Mouse (Mus musculus) thymus, postnatal 4 days (tissue): ENCODE measurements at regions not wholly inside any gene's neighbourhood (a gene's known extent, or its start where the extent isn't known, plus 50 kb on each side); places are given as distances from the start of the nearest gene placed in this dataset.

Experiments
- DNase-seq: peaks from one replicate; pipeline ENCODE4 v3.0.0; 2021

GRCm38 (mm10) chr11:19475068-19475786 is 448.9 kb upstream of the Spred2 start:
- no peak for DNase-seq

- no peak for DNase-seq
Measured at GRCm38 (mm10) chr11:19493089-19493756, 431.0 kb upstream of the Spred2 start.

GRCm38 (mm10) chr11:19521721-19522120 is 402.5 kb upstream of the Spred2 start:
- no peak for DNase-seq

- DNase-seq: no peak
Measured at GRCm38 (mm10) chr11:19523853-19524487, 400.2 kb upstream of the Spred2 start.

- no peak for DNase-seq
Measured at GRCm38 (mm10) chr11:19529126-19529525, 395.0 kb upstream of the Spred2 start.

GRCm38 (mm10) chr11:19530652-19531051 is 393.5 kb upstream of the Spred2 start:
- no peak for DNase-seq

GRCm38 (mm10) chr11:19531255-19532003 is 392.7 kb upstream of the Spred2 start:
- no peak for DNase-seq

- no peak for DNase-seq
Measured at GRCm38 (mm10) chr11:19532867-19533266, 391.3 kb upstream of the Spred2 start.

GRCm38 (mm10) chr11:19533701-19534100 is 390.5 kb upstream of the Spred2 start:
- no peak for DNase-seq

GRCm38 (mm10) chr11:19535215-19535614 is 389.0 kb upstream of the Spred2 start:
- DNase-seq: no peak

- no peak for DNase-seq
Measured at GRCm38 (mm10) chr11:19546226-19546625, 377.9 kb upstream of the Spred2 start.

- no peak for DNase-seq
Measured at GRCm38 (mm10) chr11:19554316-19554946, 369.7 kb upstream of the Spred2 start.

- no peak for DNase-seq
Measured at GRCm38 (mm10) chr11:19554947-19555770, 369.0 kb upstream of the Spred2 start.

- DNase-seq: no peak
Measured at GRCm38 (mm10) chr11:19560452-19560851, 363.7 kb upstream of the Spred2 start.

GRCm38 (mm10) chr11:19562668-19563067 is 361.5 kb upstream of the Spred2 start:
- no peak for DNase-seq

- no peak for DNase-seq
Measured at GRCm38 (mm10) chr11:19585228-19585627, 338.9 kb upstream of the Spred2 start.

- no peak for DNase-seq
Measured at GRCm38 (mm10) chr11:19592506-19593355, 331.4 kb upstream of the Spred2 start.

- DNase-seq: no peak
Measured at GRCm38 (mm10) chr11:19595107-19595506, 329.1 kb upstream of the Spred2 start.

GRCm38 (mm10) chr11:19596336-19596735 is 327.8 kb upstream of the Spred2 start:
- DNase-seq: no peak

- DNase-seq: no peak
Measured at GRCm38 (mm10) chr11:19599433-19599832, 324.7 kb upstream of the Spred2 start.
